Mouse (Mus musculus): ENCODE data around the gene Susd1. TPM values are rescaled to one million over a fixed set of nuclear protein-coding genes. Genes with fewer than 3 reads are reported as not detected.

Gene Susd1
- total RNA-seq, 2 experiments from 2014 or later, result 6.5 to 7.3 TPM

GRCm38 (mm10) chr4:59382131-59382530 is 56.3 kb downstream of the Susd1 start:
- DNase-seq (ENCODE audit: low spot score in 2 of 2), result no peak

GRCm38 (mm10) chr4:59381007-59381743 is 57.3 kb downstream of the Susd1 start:
- peak; percentile 88 to 95 for DNase-seq (ENCODE audit: low spot score in 2 of 2)

GRCm38 (mm10) chr4:59380478-59380877 is 58.0 kb downstream of the Susd1 start:
- no peak for DNase-seq (ENCODE audit: low spot score in 2 of 2)

- no peak for DNase-seq (ENCODE audit: low spot score in 2 of 2)
Observed at GRCm38 (mm10) chr4:59379876-59380275, 58.6 kb downstream of the Susd1 start.

- DNase-seq (ENCODE audit: low spot score in 2 of 2), result no peak
Observed at GRCm38 (mm10) chr4:59378631-59379030, 59.8 kb downstream of the Susd1 start.

GRCm38 (mm10) chr4:59374271-59374938 is 64.0 kb downstream of the Susd1 start:
- DNase-seq (ENCODE audit: low spot score in 2 of 2), result no peak

- DNase-seq (ENCODE audit: low spot score in 2 of 2), result no peak
Observed at GRCm38 (mm10) chr4:59372546-59373157, 65.8 kb downstream of the Susd1 start.

- DNase-seq (ENCODE audit: low spot score in 2 of 2), result no peak
Observed at GRCm38 (mm10) chr4:59371910-59372309, 66.5 kb downstream of the Susd1 start.

- DNase-seq (ENCODE audit: low spot score in 2 of 2), result no peak
Observed at GRCm38 (mm10) chr4:59369941-59370340, 68.5 kb downstream of the Susd1 start.

- no peak for DNase-seq (ENCODE audit: low spot score in 2 of 2)
Observed at GRCm38 (mm10) chr4:59368118-59368517, 70.3 kb downstream of the Susd1 start.

- no peak for DNase-seq (ENCODE audit: low spot score in 2 of 2)
Observed at GRCm38 (mm10) chr4:59366206-59366605, 72.2 kb downstream of the Susd1 start.

- no peak for DNase-seq (ENCODE audit: low spot score in 2 of 2)
Observed at GRCm38 (mm10) chr4:59365571-59365970, 72.9 kb downstream of the Susd1 start.

GRCm38 (mm10) chr4:59364229-59365173 is 73.9 kb downstream of the Susd1 start:
- DNase-seq (ENCODE audit: low spot score in 2 of 2), result no peak

- no peak for DNase-seq (ENCODE audit: low spot score in 2 of 2)
Observed at GRCm38 (mm10) chr4:59363041-59363440, 75.4 kb downstream of the Susd1 start.

- peak; percentile 66 to 77 for DNase-seq (ENCODE audit: low spot score in 2 of 2)
Observed at GRCm38 (mm10) chr4:59360704-59361103, 77.7 kb downstream of the Susd1 start.

GRCm38 (mm10) chr4:59359921-59360320 is 78.5 kb downstream of the Susd1 start:
- DNase-seq (ENCODE audit: low spot score in 2 of 2), result no peak

GRCm38 (mm10) chr4:59358960-59359359 is 79.5 kb downstream of the Susd1 start:
- DNase-seq (ENCODE audit: low spot score in 2 of 2), result no peak

GRCm38 (mm10) chr4:59355421-59355820 is 83.0 kb downstream of the Susd1 start:
- no peak for DNase-seq (ENCODE audit: low spot score in 2 of 2)

GRCm38 (mm10) chr4:59354666-59355065 is 83.8 kb downstream of the Susd1 start:
- DNase-seq (ENCODE audit: low spot score in 2 of 2), result no peak

- no peak for DNase-seq (ENCODE audit: low spot score in 2 of 2)
Observed at GRCm38 (mm10) chr4:59351938-59352337, 86.5 kb downstream of the Susd1 start.

- DNase-seq (ENCODE audit: low spot score in 2 of 2), result no peak
Observed at GRCm38 (mm10) chr4:59350354-59350753, 88.1 kb downstream of the Susd1 start.
